Mouse (Mus musculus): Measurements from ENCODE around the gene Ints11. TPM values are rescaled to one million over a fixed set of nuclear protein-coding genes. Genes with fewer than 3 reads are reported as not detected.

Gene Ints11
- polyA plus RNA-seq, 1 experiment from 2014 or later: 40.3 TPM

- no peak for DNase-seq (ENCODE audit: low spot score)
- H3K4me3 ChIP-seq (replicated peaks; ENCODE audit: low read depth, low read length): no peak overlapping the region
- H3K9ac ChIP-seq (ENCODE audit: low read depth, low read length): no peak overlapping the region
- TF ChIP-seq CTCF (IDR thresholded peaks at IDR 0.05; ENCODE audit: low read depth): no peak
- no peaks in the 10 kb centered on the region for H3K27me3 ChIP-seq (ENCODE audit: insufficient read depth, low read length)
- H3K9me3 ChIP-seq (replicated peaks; ENCODE audit: low read length): no peaks in the 10 kb centered on the region
- ATAC-seq (replicated peaks; ENCODE audit: low FRiP score, low read depth): no peak
- no peak overlapping the region for H3K4me2 ChIP-seq (ENCODE audit: low read length)
- no peaks in the 10 kb centered on the region for H3K4me1 ChIP-seq (replicated peaks; ENCODE audit: insufficient read depth, low read length)
- H3K36me3 ChIP-seq (ENCODE audit: insufficient read depth, low read length): peaks cover 28% of the 10 kb centered on the region
- no peak overlapping the region for H3K27ac ChIP-seq
- 90% methylated on average over 7 of the region's 7 CpGs for WGBS
Measured at GRCm38 (mm10) chr4:155861787-155862186, 7.6 kb upstream of the Ints11 start.

DNA sequence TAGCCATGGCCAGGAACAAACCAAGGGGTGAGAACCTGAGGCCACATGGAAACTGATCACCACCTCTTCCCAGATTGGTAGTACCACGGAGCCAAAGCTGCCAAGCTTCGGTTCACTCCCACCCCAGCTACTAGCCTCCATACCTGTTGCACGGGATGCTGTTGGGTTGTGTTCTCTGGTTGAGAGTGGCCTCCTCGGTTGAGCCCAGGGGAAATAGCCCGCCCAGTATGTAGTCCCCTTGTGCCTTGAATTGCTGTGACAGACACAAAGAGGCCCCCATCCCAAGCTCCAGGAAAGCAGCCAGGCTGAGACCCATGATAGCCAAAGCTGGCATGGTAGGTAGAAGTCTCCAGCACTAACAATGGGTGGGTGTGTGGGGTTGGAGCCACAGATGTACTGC, 6.3 kb upstream of the Ints11 start, which contains the start of gene Tas1r3:
Tas1r3 (minus strand) TSS at position 362 of the 400 bp plus-strand sequence.
- Histone ChIP-seq H3K9ac (ENCODE audit: low read depth, low read length) (no peak within 1 kb of the TSS), H3K4me2 (ENCODE audit: low read length) (no peak within 1 kb of the TSS), H3K4me1 (replicated peaks; ENCODE audit: insufficient read depth, low read length) (no peaks in the 10 kb centered on the region), H3K9me3 (replicated peaks; ENCODE audit: low read length) (no peaks in the 10 kb centered on the region), H3K4me3 (replicated peaks; ENCODE audit: low read depth, low read length) (no peak within 1 kb of the TSS), H3K36me3 (ENCODE audit: insufficient read depth, low read length) (peaks cover 18% of the 10 kb centered on the region), H3K27ac (no peak within 1 kb of the TSS), H3K27me3 (ENCODE audit: insufficient read depth, low read length) (no peaks in the 10 kb centered on the region)
- ATAC-seq (replicated peaks; ENCODE audit: low FRiP score, low read depth): no peak
- no peak for DNase-seq (ENCODE audit: low spot score)
- 80% methylated on average over 5 of the region's 5 CpGs for WGBS
- TF ChIP-seq CTCF (IDR thresholded peaks at IDR 0.05; ENCODE audit: low read depth): no peak

- DNase-seq (ENCODE audit: low spot score) (no peak), ATAC-seq (replicated peaks; ENCODE audit: low FRiP score, low read depth) (peak; percentile 31)
- no peaks in the 10 kb centered on the region for H3K9me3 ChIP-seq (replicated peaks; ENCODE audit: low read length)
- peak overlapping the region; percentile 74 for H3K9ac ChIP-seq (ENCODE audit: low read depth, low read length)
- H3K27ac ChIP-seq: peak overlapping the region; percentile 36; the same call in 1 of the 2 replicates
- H3K36me3 ChIP-seq (ENCODE audit: insufficient read depth, low read length): peaks cover 18% of the 10 kb centered on the region
- H3K4me1 ChIP-seq (replicated peaks; ENCODE audit: insufficient read depth, low read length): 0 out of 2 replicates have a peak, but pooled peaks cover 6% of the 10 kb centered on the region
- no peak for TF ChIP-seq CTCF (IDR thresholded peaks at IDR 0.05; ENCODE audit: low read depth)
- H3K27me3 ChIP-seq (ENCODE audit: insufficient read depth, low read length): no peaks in the 10 kb centered on the region
- WGBS: 9% methylated on average over 22 of the region's 22 CpGs
- H3K4me2 ChIP-seq (ENCODE audit: low read length): peak overlapping the region; percentile 86
- H3K4me3 ChIP-seq (replicated peaks; ENCODE audit: low read depth, low read length): peak overlapping the region; percentile 72
Measured at GRCm38 (mm10) chr4:155868614-155869298, 590 bp upstream of the Ints11 start.

- H3K9me3 ChIP-seq (replicated peaks; ENCODE audit: low read length): no peaks in the 10 kb centered on the region
- DNase-seq (ENCODE audit: low spot score) (no peak), ATAC-seq (replicated peaks; ENCODE audit: low FRiP score, low read depth) (no peak)
- peaks cover 30% of the 10 kb centered on the region for H3K36me3 ChIP-seq (ENCODE audit: insufficient read depth, low read length)
- H3K4me3 ChIP-seq (replicated peaks; ENCODE audit: low read depth, low read length): no peak overlapping the region
- H3K4me2 ChIP-seq (ENCODE audit: low read length): no peak overlapping the region
- no peak for TF ChIP-seq CTCF (IDR thresholded peaks at IDR 0.05; ENCODE audit: low read depth)
- no peak overlapping the region for H3K27ac ChIP-seq
- no peak overlapping the region for H3K9ac ChIP-seq (ENCODE audit: low read depth, low read length)
- 0 out of 2 replicates have a peak, but pooled peaks cover 6% of the 10 kb centered on the region for H3K4me1 ChIP-seq (replicated peaks; ENCODE audit: insufficient read depth, low read length)
- H3K27me3 ChIP-seq (ENCODE audit: insufficient read depth, low read length): no peaks in the 10 kb centered on the region
- 88% methylated on average over 7 of the region's 7 CpGs for WGBS
Measured at GRCm38 (mm10) chr4:155871404-155871803, 2.1 kb downstream of the Ints11 start.

- no peaks in the 10 kb centered on the region for H3K27me3 ChIP-seq (ENCODE audit: insufficient read depth, low read length)
- WGBS: 70% methylated on average over 3 of the region's 3 CpGs
- H3K27ac ChIP-seq: peak overlapping the region; percentile 75
- TF ChIP-seq CTCF (IDR thresholded peaks at IDR 0.05; ENCODE audit: low read depth): no peak
- H3K9ac ChIP-seq (ENCODE audit: low read depth, low read length): no peak overlapping the region
- H3K4me2 ChIP-seq (ENCODE audit: low read length): no peak overlapping the region
- H3K9me3 ChIP-seq (replicated peaks; ENCODE audit: low read length): no peaks in the 10 kb centered on the region
- ATAC-seq (replicated peaks; ENCODE audit: low FRiP score, low read depth) (no peak), DNase-seq (ENCODE audit: low spot score) (peak; percentile 37)
- no peak overlapping the region for H3K4me3 ChIP-seq (replicated peaks; ENCODE audit: low read depth, low read length)
- H3K36me3 ChIP-seq (ENCODE audit: insufficient read depth, low read length): peaks cover 38% of the 10 kb centered on the region
- H3K4me1 ChIP-seq (replicated peaks; ENCODE audit: insufficient read depth, low read length): no peaks in the 10 kb centered on the region
Measured at GRCm38 (mm10) chr4:155883587-155883986, 14.2 kb downstream of the Ints11 start.

DNA sequence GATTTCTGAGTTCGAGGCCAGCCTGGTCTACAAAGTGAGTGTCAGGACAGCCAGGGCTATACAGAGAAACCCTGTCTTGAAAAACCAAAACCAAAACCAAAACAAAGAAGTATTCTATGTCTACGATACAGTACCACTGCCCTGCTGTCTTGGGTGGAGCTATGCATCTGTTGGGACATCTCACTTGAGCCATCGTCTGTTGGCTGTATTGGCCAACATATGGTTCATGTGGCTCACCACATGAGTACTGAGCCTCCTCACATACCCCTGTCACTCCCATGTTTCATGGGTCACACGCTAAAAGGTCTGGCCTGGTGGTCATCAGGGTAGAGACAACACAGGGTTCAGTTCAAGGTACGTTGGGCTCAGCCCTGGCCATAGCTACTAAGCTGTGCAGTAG, 17.0 kb downstream of the Ints11 start:
- Histone ChIP-seq H3K9me3 (replicated peaks; ENCODE audit: low read length) (no peaks in the 10 kb centered on the region), H3K4me3 (replicated peaks; ENCODE audit: low read depth, low read length) (no peak overlapping the region), H3K27ac (no peak overlapping the region), H3K36me3 (ENCODE audit: insufficient read depth, low read length) (peaks cover 41% of the 10 kb centered on the region), H3K4me2 (ENCODE audit: low read length) (no peak overlapping the region), H3K4me1 (replicated peaks; ENCODE audit: insufficient read depth, low read length) (peaks cover 10% of the 10 kb centered on the region), H3K27me3 (ENCODE audit: insufficient read depth, low read length) (no peaks in the 10 kb centered on the region), H3K9ac (ENCODE audit: low read depth, low read length) (no peak overlapping the region)
- WGBS: 92% methylated on average over 5 of the region's 5 CpGs
- ATAC-seq (replicated peaks; ENCODE audit: low FRiP score, low read depth) (no peak), DNase-seq (ENCODE audit: low spot score) (no peak)
- TF ChIP-seq CTCF (IDR thresholded peaks at IDR 0.05; ENCODE audit: low read depth): no peak

Measured in kidney, postnatal 0 days (tissue).